Mouse (Mus musculus): ENCODE measurements at regions not wholly inside any gene's neighbourhood (a gene's known extent, or its start where the extent isn't known, plus 50 kb on each side); places are given as distances from the start of the nearest gene placed in this dataset.

- 37% methylated on average over 6 of the region's 6 CpGs for WGBS
- no peaks in the 10 kb centered on the region for H3K4me1 ChIP-seq (ENCODE audit: control insufficient read depth, insufficient read depth, insufficient read length, low read length)
- no peak for TF ChIP-seq CTCF (IDR thresholded peaks at IDR 0.05; ENCODE audit: extremely low read depth, insufficient read length, insufficient replicate concordance, low read depth, low read length)
- no peak for TF ChIP-seq POLR2A (IDR thresholded peaks at IDR 0.05; ENCODE audit: low read depth, low read length)
- H3K4me3 ChIP-seq (ENCODE audit: low read depth, low read length) = no peak overlapping the region
- no peaks in the 10 kb centered on the region for H3K27me3 ChIP-seq (ENCODE audit: control insufficient read depth, insufficient read depth, low read length)
- H3K36me3 ChIP-seq (ENCODE audit: control insufficient read depth, insufficient read depth, low read length) = no peaks in the 10 kb centered on the region
- no peak overlapping the region for H3K27ac ChIP-seq (ENCODE audit: insufficient read depth, low read depth, low read length)
Measured at GRCm38 (mm10) chr4:55452546-55452945, 79.7 kb downstream of the Klf4 start.

DNA sequence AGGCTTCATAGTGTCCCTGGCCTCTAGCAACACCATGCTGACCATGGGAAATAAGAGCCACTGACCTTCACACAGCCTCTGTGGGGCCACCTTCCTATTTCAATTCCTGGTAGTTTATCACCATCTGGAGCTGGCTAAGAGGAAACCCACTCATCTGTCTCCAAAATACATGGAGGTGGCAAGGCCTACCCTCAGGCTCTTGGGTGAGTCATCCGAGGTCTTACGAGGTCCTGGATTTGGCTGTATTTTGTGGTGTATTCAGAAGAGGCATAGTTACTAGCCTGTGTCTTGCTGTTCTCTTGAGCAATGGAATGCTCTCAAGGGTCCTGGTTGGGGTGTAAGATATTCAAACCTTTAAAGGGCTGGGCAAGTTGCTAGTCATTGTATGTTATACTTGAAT lies 80.6 kb downstream of the Klf4 start:
- WGBS = 93% methylated on average over 2 of the region's 2 CpGs
- Histone ChIP-seq H3K27me3 (ENCODE audit: control insufficient read depth, insufficient read depth, low read length) (no peaks in the 10 kb centered on the region), H3K4me1 (ENCODE audit: control insufficient read depth, insufficient read depth, insufficient read length, low read length) (no peaks in the 10 kb centered on the region), H3K4me3 (ENCODE audit: low read depth, low read length) (no peak overlapping the region), H3K27ac (ENCODE audit: insufficient read depth, low read depth, low read length) (no peak overlapping the region), H3K36me3 (ENCODE audit: control insufficient read depth, insufficient read depth, low read length) (no peaks in the 10 kb centered on the region)
- TF ChIP-seq POLR2A (IDR thresholded peaks at IDR 0.05; ENCODE audit: low read depth, low read length) (no peak), CTCF (IDR thresholded peaks at IDR 0.05; ENCODE audit: extremely low read depth, insufficient read length, insufficient replicate concordance, low read depth, low read length) (no peak)

DNA sequence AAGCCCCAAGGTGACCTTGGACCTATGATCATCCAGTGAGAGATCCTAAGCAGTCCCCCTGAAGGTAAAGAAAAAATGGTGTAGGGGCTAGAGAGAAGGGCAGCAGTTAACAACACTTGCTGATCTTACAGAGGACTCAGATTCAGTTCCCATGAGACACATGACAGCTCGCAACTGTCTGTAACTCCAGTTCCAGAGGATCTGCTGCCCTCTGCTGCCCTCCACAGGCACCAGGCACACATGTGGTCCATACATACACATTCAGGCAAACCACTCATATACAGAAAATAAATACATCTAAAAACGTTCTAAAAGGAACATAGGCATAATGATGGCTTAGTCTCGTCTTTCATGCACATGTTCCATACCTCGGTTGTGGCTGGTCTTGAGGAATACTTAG lies 81.2 kb downstream of the Klf4 start:
- no peak overlapping the region for H3K4me3 ChIP-seq (ENCODE audit: low read depth, low read length)
- H3K36me3 ChIP-seq (ENCODE audit: control insufficient read depth, insufficient read depth, low read length) = no peaks in the 10 kb centered on the region
- no peak overlapping the region for H3K27ac ChIP-seq (ENCODE audit: insufficient read depth, low read depth, low read length)
- H3K4me1 ChIP-seq (ENCODE audit: control insufficient read depth, insufficient read depth, insufficient read length, low read length) = no peaks in the 10 kb centered on the region
- H3K27me3 ChIP-seq (ENCODE audit: control insufficient read depth, insufficient read depth, low read length) = no peaks in the 10 kb centered on the region
- WGBS = 80% methylated on average over 4 of the region's 4 CpGs
- TF ChIP-seq CTCF (IDR thresholded peaks at IDR 0.05; ENCODE audit: extremely low read depth, insufficient read length, insufficient replicate concordance, low read depth, low read length) (peak; percentile 44; the same call in 1 of the 2 replicates), POLR2A (IDR thresholded peaks at IDR 0.05; ENCODE audit: low read depth, low read length) (no peak)

DNA sequence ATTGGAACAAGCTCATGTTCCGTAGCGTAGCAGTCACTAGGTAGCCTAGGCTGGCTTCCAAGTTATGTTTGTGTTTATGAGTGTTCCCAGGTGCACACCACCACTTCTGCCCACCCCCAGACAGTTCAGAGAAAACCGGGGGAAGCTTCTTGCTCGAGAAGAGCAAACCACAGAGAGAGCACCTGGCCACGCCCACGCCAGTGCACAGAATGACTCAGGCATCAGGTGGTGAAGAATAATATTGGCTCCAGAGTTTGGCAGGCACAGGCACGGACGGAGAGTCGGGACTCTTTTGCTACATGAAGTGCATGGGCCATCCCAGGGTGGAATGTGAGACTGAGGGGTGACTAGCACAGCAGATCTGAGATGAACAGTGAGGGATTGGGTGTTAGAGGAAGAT lies 88.8 kb downstream of the Klf4 start:
- Histone ChIP-seq H3K36me3 (ENCODE audit: control insufficient read depth, insufficient read depth, low read length) (no peaks in the 10 kb centered on the region), H3K27me3 (ENCODE audit: control insufficient read depth, insufficient read depth, low read length) (no peaks in the 10 kb centered on the region), H3K27ac (ENCODE audit: insufficient read depth, low read depth, low read length) (no peak overlapping the region), H3K4me3 (ENCODE audit: low read depth, low read length) (no peak overlapping the region), H3K4me1 (ENCODE audit: control insufficient read depth, insufficient read depth, insufficient read length, low read length) (no peaks in the 10 kb centered on the region; the same call in 1 of the 2 replicates)
- no peak for TF ChIP-seq POLR2A (IDR thresholded peaks at IDR 0.05; ENCODE audit: low read depth, low read length)
- TF ChIP-seq CTCF (IDR thresholded peaks at IDR 0.05; ENCODE audit: extremely low read depth, insufficient read length, insufficient replicate concordance, low read depth, low read length) = no peak
- WGBS = 43% methylated on average over 9 of the region's 9 CpGs

GRCm38 (mm10) chr4:55442098-55442497 lies 90.2 kb downstream of the Klf4 start:
- H3K36me3 ChIP-seq (ENCODE audit: control insufficient read depth, insufficient read depth, low read length) = no peaks in the 10 kb centered on the region
- no peaks in the 10 kb centered on the region for H3K27me3 ChIP-seq (ENCODE audit: control insufficient read depth, insufficient read depth, low read length)
- no peak overlapping the region for H3K4me3 ChIP-seq (ENCODE audit: low read depth, low read length)
- H3K27ac ChIP-seq (ENCODE audit: insufficient read depth, low read depth, low read length) = no peak overlapping the region
- no peaks in the 10 kb centered on the region; the same call in 1 of the 2 replicates for H3K4me1 ChIP-seq (ENCODE audit: control insufficient read depth, insufficient read depth, insufficient read length, low read length)
- 66% methylated on average over 13 of the region's 13 CpGs for WGBS
- no peak for TF ChIP-seq CTCF (IDR thresholded peaks at IDR 0.05; ENCODE audit: extremely low read depth, insufficient read length, insufficient replicate concordance, low read depth, low read length)
- no peak for TF ChIP-seq POLR2A (IDR thresholded peaks at IDR 0.05; ENCODE audit: low read depth, low read length)
